Mouse (Mus musculus): ENCODE measurements at regions not wholly inside any gene's neighbourhood (a gene's known extent, or its start where the extent isn't known, plus 50 kb on each side); places are given as distances from the start of the nearest gene placed in this dataset.

DNA sequence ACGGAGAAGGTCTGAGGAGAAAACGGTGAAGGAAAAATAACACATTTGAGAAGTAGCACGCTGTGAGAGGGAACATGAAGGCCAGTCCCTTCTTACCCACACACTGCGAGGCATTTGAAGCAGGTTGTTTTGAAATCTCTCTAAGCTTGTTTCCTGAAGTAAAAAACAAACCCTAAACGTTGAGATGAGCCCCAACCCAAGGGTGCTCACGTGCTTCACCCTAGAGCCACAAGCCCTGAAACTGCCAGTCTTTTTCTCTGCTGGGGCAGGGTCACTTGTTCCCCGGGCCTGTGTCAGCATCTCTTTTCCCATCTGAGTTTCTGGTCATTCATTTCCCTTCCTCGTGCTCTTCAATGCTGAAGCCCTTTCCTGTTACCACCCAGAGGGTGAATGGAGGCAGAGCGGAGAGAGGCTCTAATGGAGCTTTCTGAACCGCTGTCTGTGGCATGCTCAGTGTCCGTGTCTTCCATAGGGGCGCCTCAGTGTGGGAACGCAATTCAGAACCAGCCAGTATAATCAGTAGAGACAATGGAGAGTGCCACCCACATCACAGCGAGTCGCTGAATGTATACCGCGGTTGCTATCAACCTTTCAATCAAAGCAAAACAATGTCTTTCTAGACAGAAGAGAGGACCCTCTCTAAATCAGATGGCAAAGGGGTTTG lies 375.0 kb upstream of the Gm10131 start:
- Histone ChIP-seq H3K9ac (ENCODE audit: low read length) (0 out of 2 replicates have a peak overlapping the region, but pooled peaks have one; percentile 17), H3K4me2 (ENCODE audit: low read length) (0 out of 2 replicates have a peak overlapping the region, but pooled peaks have one; percentile 3), H3K27ac (ENCODE audit: low read depth, low read length) (no peak overlapping the region)

GRCm38 (mm10) chr8:34485905-34486304 lies 374.4 kb upstream of the Gm10131 start:
- no peak for ATAC-seq
- H3K27me3 ChIP-seq (replicated peaks; ENCODE audit: control insufficient read depth, insufficient read depth, low read length), result no peaks in the 10 kb centered on the region
- H3K36me3 ChIP-seq (ENCODE audit: control insufficient read depth, insufficient read depth, low read length), result no peaks in the 10 kb centered on the region
- H3K4me1 ChIP-seq (ENCODE audit: control insufficient read depth, insufficient read depth, low read length), result peaks cover 2% of the 10 kb centered on the region; the same call in 1 of the 2 replicates
- H3K4me3 ChIP-seq (ENCODE audit: low read depth, low read length), result no peak overlapping the region
- H3K9ac ChIP-seq (ENCODE audit: low read length), result no peak overlapping the region
- no peak for DNase-seq (ENCODE audit: low spot score)
- no peak overlapping the region for H3K4me2 ChIP-seq (ENCODE audit: low read length)
- H3K27ac ChIP-seq (ENCODE audit: low read depth, low read length), result no peak overlapping the region
- no peaks in the 10 kb centered on the region for H3K9me3 ChIP-seq (replicated peaks; ENCODE audit: control insufficient read depth, low read length)
- WGBS, result 95% methylated on average over 9 of the region's 9 CpGs

More for the DNA sequence above, 375.0 kb upstream of the Gm10131 start:
- Histone ChIP-seq H3K9me3 (replicated peaks; ENCODE audit: control insufficient read depth, low read length) (no peaks in the 10 kb centered on the region), H3K36me3 (ENCODE audit: control insufficient read depth, insufficient read depth, low read length) (no peaks in the 10 kb centered on the region), H3K4me3 (ENCODE audit: low read depth, low read length) (no peak overlapping the region), H3K27me3 (replicated peaks; ENCODE audit: control insufficient read depth, insufficient read depth, low read length) (no peaks in the 10 kb centered on the region), H3K4me1 (ENCODE audit: control insufficient read depth, insufficient read depth, low read length) (peaks cover 2% of the 10 kb centered on the region; the same call in 1 of the 2 replicates)
- 35% methylated on average over 17 of the region's 17 CpGs for WGBS
- DNase-seq (ENCODE audit: low spot score) (peak; percentile 30), ATAC-seq (peak; percentile 43; the same call in 1 of the 2 replicates)

DNA sequence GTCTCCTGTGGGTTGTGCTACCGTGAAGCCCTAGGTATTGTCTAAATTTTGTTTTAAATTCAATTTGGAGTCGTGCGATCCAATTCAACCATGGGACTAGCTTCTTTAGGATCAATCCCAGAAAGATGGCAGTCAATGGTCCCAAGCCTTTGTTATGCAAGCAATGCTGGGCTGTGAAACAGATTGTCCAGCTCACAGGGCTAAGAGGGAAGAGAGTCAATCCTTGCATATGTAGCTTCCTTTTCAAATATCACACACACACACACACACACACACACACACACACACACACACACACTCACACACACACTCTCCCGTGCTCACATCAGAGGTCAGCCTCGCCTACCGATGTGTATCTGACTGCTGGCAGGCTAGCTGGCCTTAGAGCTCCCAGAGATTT lies 373.8 kb upstream of the Gm10131 start:
- no peak for ATAC-seq
- 82% methylated on average over 6 of the region's 6 CpGs for WGBS
- no peak for DNase-seq (ENCODE audit: low spot score)

DNA sequence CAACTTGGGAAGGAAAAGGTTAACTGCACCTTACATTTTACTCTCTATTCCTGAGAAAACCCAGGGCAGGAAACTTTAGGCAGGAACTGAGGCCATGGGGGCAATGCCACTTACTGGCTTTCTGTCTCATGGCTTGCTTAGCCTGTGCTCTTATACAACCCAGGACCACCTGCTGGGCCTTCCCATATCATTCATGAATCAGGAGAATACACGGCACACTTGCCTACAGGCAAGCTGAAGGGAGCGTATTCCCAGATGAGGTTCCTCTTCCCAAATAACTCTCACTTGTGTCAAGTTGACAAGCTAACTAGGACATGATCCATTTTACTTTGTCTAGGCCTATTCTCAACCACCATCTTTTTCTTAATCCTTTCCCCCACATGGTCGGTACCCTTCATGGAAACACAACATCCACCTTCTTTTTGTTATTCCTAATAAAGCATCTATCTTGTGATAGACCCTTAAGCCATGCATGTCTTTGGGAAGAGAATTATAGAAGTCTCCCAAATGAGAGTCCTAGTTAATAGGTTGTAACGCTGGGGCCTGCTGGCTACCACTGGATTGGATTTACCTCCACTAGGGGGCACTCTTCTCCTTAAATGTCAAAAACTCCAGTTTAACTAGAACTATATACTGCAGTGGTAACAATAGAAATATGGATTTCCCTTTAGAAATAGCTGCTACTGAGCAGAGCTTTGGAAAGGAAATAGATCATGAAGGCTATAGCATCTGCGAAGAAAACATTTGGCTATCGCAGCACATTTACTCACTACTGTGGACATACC lies 373.2 kb upstream of the Gm10131 start:
- Histone ChIP-seq H3K4me2 (ENCODE audit: low read length) (no peak overlapping the region), H3K4me1 (ENCODE audit: control insufficient read depth, insufficient read depth, low read length) (peaks cover 2% of the 10 kb centered on the region; the same call in 1 of the 2 replicates), H3K27me3 (replicated peaks; ENCODE audit: control insufficient read depth, insufficient read depth, low read length) (no peaks in the 10 kb centered on the region), H3K36me3 (ENCODE audit: control insufficient read depth, insufficient read depth, low read length) (no peaks in the 10 kb centered on the region), H3K27ac (ENCODE audit: low read depth, low read length) (no peak overlapping the region), H3K9me3 (replicated peaks; ENCODE audit: control insufficient read depth, low read length) (no peaks in the 10 kb centered on the region), H3K9ac (ENCODE audit: low read length) (no peak overlapping the region), H3K4me3 (ENCODE audit: low read depth, low read length) (no peak overlapping the region)
- DNase-seq (ENCODE audit: low spot score) (peak; percentile 87), ATAC-seq (peak; percentile 59)
- 65% methylated on average over 6 of the region's 6 CpGs for WGBS

More for the DNA sequence above, 373.8 kb upstream of the Gm10131 start:
- H3K9me3 ChIP-seq (replicated peaks; ENCODE audit: control insufficient read depth, low read length), result no peaks in the 10 kb centered on the region
- no peaks in the 10 kb centered on the region for H3K27me3 ChIP-seq (replicated peaks; ENCODE audit: control insufficient read depth, insufficient read depth, low read length)
- no peak overlapping the region for H3K4me2 ChIP-seq (ENCODE audit: low read length)
- H3K9ac ChIP-seq (ENCODE audit: low read length), result no peak overlapping the region
- H3K4me1 ChIP-seq (ENCODE audit: control insufficient read depth, insufficient read depth, low read length), result peaks cover 2% of the 10 kb centered on the region; the same call in 1 of the 2 replicates
- no peak overlapping the region for H3K27ac ChIP-seq (ENCODE audit: low read depth, low read length)
- no peaks in the 10 kb centered on the region for H3K36me3 ChIP-seq (ENCODE audit: control insufficient read depth, insufficient read depth, low read length)
- no peak overlapping the region for H3K4me3 ChIP-seq (ENCODE audit: low read depth, low read length)

DNA sequence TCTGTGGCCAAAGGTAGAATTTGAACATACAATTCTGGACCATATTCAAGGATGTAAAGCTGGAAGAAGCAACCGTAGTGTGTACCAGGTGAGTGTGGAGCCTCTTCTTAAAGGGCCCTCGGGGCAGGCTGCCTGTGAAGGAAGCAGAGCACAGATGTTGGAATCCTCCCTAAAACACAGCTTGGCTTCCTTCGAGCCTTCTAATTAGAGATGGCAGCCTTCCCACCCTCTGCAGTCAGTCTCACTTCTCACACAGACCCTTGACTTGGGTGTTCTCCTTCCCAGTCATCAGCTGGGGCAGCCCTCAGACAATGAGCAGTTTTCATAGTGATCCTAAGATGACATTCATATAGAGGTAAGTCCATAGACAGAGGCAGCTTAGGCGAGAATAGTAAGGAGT lies 371.7 kb upstream of the Gm10131 start:
- ATAC-seq, result no peak
- no peaks in the 10 kb centered on the region for H3K27me3 ChIP-seq (replicated peaks; ENCODE audit: control insufficient read depth, insufficient read depth, low read length)
- WGBS, result 53% methylated on average over 4 of the region's 4 CpGs

DNA sequence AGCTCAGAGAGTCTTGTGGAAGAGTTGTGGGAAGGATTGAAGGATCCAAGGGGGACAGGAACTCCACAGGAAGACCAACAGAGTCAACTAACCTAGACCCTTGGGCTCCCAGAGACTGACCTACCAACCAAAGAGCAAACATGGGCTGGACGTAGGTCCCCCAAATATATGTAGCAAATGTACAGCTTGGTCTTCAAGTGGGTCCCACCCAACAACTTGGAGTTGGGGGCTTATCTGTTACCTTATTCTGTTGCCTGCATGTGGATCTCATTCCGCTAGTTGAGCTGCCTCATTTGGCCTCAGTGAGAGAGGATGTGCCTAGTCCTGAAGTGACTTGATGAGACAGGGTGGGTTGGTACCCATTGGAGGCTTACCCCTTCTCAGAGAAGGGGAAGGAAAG lies 371.1 kb upstream of the Gm10131 start:
- ATAC-seq (no peak), DNase-seq (ENCODE audit: low spot score) (no peak)
- Histone ChIP-seq H3K9me3 (replicated peaks; ENCODE audit: control insufficient read depth, low read length) (no peaks in the 10 kb centered on the region), H3K4me1 (ENCODE audit: control insufficient read depth, insufficient read depth, low read length) (peaks cover 2% of the 10 kb centered on the region; the same call in 1 of the 2 replicates), H3K9ac (ENCODE audit: low read length) (no peak overlapping the region), H3K27me3 (replicated peaks; ENCODE audit: control insufficient read depth, insufficient read depth, low read length) (no peaks in the 10 kb centered on the region), H3K4me3 (ENCODE audit: low read depth, low read length) (no peak overlapping the region), H3K36me3 (ENCODE audit: control insufficient read depth, insufficient read depth, low read length) (no peaks in the 10 kb centered on the region), H3K4me2 (ENCODE audit: low read length) (no peak overlapping the region), H3K27ac (ENCODE audit: low read depth, low read length) (no peak overlapping the region)
- 94% methylated on average over 2 of the region's 2 CpGs for WGBS

More for the DNA sequence above, 371.7 kb upstream of the Gm10131 start:
- Histone ChIP-seq H3K36me3 (ENCODE audit: control insufficient read depth, insufficient read depth, low read length) (no peaks in the 10 kb centered on the region), H3K4me1 (ENCODE audit: control insufficient read depth, insufficient read depth, low read length) (peaks cover 2% of the 10 kb centered on the region; the same call in 1 of the 2 replicates), H3K27ac (ENCODE audit: low read depth, low read length) (no peak overlapping the region), H3K9ac (ENCODE audit: low read length) (no peak overlapping the region), H3K4me3 (ENCODE audit: low read depth, low read length) (no peak overlapping the region), H3K9me3 (replicated peaks; ENCODE audit: control insufficient read depth, low read length) (no peaks in the 10 kb centered on the region), H3K4me2 (ENCODE audit: low read length) (no peak overlapping the region)
- peak; percentile 55 for DNase-seq (ENCODE audit: low spot score)

DNA sequence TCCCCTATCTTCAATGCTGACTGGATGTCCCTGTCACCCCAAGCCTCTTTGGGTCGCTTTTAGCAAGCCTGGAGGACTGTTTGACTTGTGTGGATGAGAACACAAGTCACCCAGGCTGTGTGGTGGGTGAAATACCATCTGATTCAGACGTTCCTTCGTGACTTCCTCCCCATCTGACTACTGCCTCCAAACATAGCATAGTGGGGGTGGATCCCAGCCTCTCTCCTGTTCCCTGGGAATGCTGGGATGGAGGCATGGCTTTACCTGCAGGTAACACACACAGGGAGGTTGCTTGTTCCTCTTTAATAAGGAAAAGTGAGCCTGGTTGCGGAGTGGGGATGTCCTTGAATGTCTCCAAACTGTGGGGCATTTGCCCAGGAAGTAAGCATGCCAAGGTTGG lies 369.0 kb upstream of the Gm10131 start:
- Histone ChIP-seq H3K9me3 (replicated peaks; ENCODE audit: control insufficient read depth, low read length) (no peaks in the 10 kb centered on the region), H3K9ac (ENCODE audit: low read length) (no peak overlapping the region)
- DNase-seq (ENCODE audit: low spot score), result no peak

DNA sequence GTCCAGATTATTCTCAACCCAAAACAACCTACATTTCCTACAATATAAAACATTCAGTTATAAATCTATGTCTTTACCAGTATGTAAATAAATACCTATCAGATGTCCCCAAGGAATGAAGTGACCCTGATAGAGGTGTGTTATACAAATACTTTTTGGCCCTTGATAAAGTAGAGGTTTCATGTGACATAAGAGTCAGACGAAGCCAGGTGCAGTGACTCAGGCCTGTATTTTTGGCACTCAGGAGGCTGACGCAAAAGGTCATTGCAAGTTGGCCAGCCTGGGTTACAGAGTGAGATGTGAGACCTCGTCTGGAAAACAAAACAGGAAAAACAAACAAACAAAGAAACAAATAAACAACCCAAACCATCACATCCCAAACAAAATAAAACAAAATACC lies 367.4 kb upstream of the Gm10131 start:
- ATAC-seq (no peak), DNase-seq (ENCODE audit: low spot score) (no peak)
- Histone ChIP-seq H3K27me3 (replicated peaks; ENCODE audit: control insufficient read depth, insufficient read depth, low read length) (no peaks in the 10 kb centered on the region), H3K9ac (ENCODE audit: low read length) (no peak overlapping the region), H3K4me3 (ENCODE audit: low read depth, low read length) (no peak overlapping the region), H3K36me3 (ENCODE audit: control insufficient read depth, insufficient read depth, low read length) (no peaks in the 10 kb centered on the region), H3K27ac (ENCODE audit: low read depth, low read length) (no peak overlapping the region), H3K4me1 (ENCODE audit: control insufficient read depth, insufficient read depth, low read length) (no peaks in the 10 kb centered on the region; the same call in 1 of the 2 replicates), H3K4me2 (ENCODE audit: low read length) (no peak overlapping the region), H3K9me3 (replicated peaks; ENCODE audit: control insufficient read depth, low read length) (no peaks in the 10 kb centered on the region)
- WGBS, result 80% methylated on average over 3 of the region's 3 CpGs

More for the DNA sequence above, 369.0 kb upstream of the Gm10131 start:
- Histone ChIP-seq H3K4me3 (ENCODE audit: low read depth, low read length) (no peak overlapping the region), H3K4me1 (ENCODE audit: control insufficient read depth, insufficient read depth, low read length) (no peaks in the 10 kb centered on the region), H3K27ac (ENCODE audit: low read depth, low read length) (no peak overlapping the region), H3K27me3 (replicated peaks; ENCODE audit: control insufficient read depth, insufficient read depth, low read length) (no peaks in the 10 kb centered on the region), H3K4me2 (ENCODE audit: low read length) (no peak overlapping the region), H3K36me3 (ENCODE audit: control insufficient read depth, insufficient read depth, low read length) (no peaks in the 10 kb centered on the region)
- 80% methylated on average over 4 of the region's 4 CpGs for WGBS
- no peak for ATAC-seq

DNA sequence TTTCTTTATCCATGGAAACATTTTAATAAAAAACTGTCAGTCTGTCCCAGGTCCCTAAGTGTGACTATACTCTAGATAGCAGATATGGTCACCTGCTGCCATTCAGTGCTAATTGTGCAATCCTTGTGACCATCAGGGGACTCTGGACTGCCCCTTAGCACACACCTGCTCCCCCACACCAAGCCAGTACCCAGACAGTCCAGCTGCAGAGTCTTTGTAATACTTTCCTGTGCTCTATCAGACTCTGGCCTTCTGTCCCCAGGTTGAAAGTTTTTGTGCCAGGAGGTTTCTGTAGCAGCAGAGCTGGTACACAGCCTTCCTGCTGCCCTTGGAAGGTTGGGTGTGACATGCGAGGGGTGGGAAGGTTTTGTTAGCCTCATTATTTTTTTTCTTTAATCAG lies 366.9 kb upstream of the Gm10131 start:
- Histone ChIP-seq H3K4me3 (ENCODE audit: low read depth, low read length) (no peak overlapping the region), H3K27me3 (replicated peaks; ENCODE audit: control insufficient read depth, insufficient read depth, low read length) (no peaks in the 10 kb centered on the region), H3K27ac (ENCODE audit: low read depth, low read length) (no peak overlapping the region), H3K4me2 (ENCODE audit: low read length) (no peak overlapping the region), H3K9ac (ENCODE audit: low read length) (no peak overlapping the region), H3K36me3 (ENCODE audit: control insufficient read depth, insufficient read depth, low read length) (no peaks in the 10 kb centered on the region), H3K9me3 (replicated peaks; ENCODE audit: control insufficient read depth, low read length) (no peaks in the 10 kb centered on the region), H3K4me1 (ENCODE audit: control insufficient read depth, insufficient read depth, low read length) (no peaks in the 10 kb centered on the region; the same call in 1 of the 2 replicates)
- WGBS, result 83% methylated on average over 1 of the region's 1 CpGs
- no peak for ATAC-seq
- no peak for DNase-seq (ENCODE audit: low spot score)

Measured in forebrain, embryonic 14.5 days (tissue).